11 mouse cellular contexts compared by ENCODE assay signal in genomic region chr6:89035061-89035835, GRCm38 (mm10).
A peak's percentile ranks its signal among the peaks of the same experiment; 100 is the strongest.
DNase-seq lines count a peak whose midpoint lies in the region; ATAC-seq lines count a peak whose summit lies in the region.
"Had no signal": no experiment of that assay in that cellular context is flagged by ENCODE, and none has a peak within 500 bp of the region (broad histone marks: within the 10 kb centered on the region; RNA-seq: fewer than 3 reads in every experiment).

No protein-coding gene starts in this region.

- 46% methylated on average over 13 of the region's 13 CpGs for WGBS in midbrain, embryonic 10.5 days
- 48% methylated on average over 13 of the region's 13 CpGs for WGBS in stomach, embryonic 16.5 days
- WGBS in intestine, embryonic 16.5 days = 57% methylated on average over 13 of the region's 13 CpGs

- peak; percentile 18 to 34 for DNase-seq in heart, adult 18-20 months
- no peak for DNase-seq in heart, adult 11 months
- peak; percentile 8 for DNase-seq in urinary bladder, postnatal 14 days (ENCODE audit: low spot score)
- DNase-seq in urinary bladder, adult 18-20 months (ENCODE audit: low spot score in 2 of 2) = no peak
- peak; percentile 58 for DNase-seq in midbrain, embryonic 10.5 days (ENCODE audit: low spot score)
- DNase-seq in gastrocnemius, postnatal 10 days = no peak
- DNase-seq: cerebellum, postnatal 25 days; heart, postnatal 36 days had no signal

- H3K4me1 ChIP-seq in midbrain, embryonic 10.5 days = peaks cover 56% of the 10 kb centered on the region
- H3K4me1 ChIP-seq in stomach, embryonic 16.5 days (ENCODE audit: control insufficient read depth, insufficient read depth, low read length) = peaks cover 5% of the 10 kb centered on the region; the same call in 1 of the 2 replicates
- no peaks in the 10 kb centered on the region for H3K4me1 ChIP-seq in intestine, embryonic 16.5 days (ENCODE audit: control insufficient read depth, insufficient read depth, low read length)
- H3K4me1 ChIP-seq: limb, embryonic 13.5 days had no signal

- H3K4me3 ChIP-seq in midbrain, embryonic 10.5 days = peak overlapping the region; percentile 18; the same call in 1 of the 2 replicates
- no peak overlapping the region for H3K4me3 ChIP-seq in stomach, embryonic 16.5 days (replicated peaks; ENCODE audit: low read length)
- no peak overlapping the region for H3K4me3 ChIP-seq in intestine, embryonic 16.5 days (ENCODE audit: low read length)
- H3K4me3 ChIP-seq: limb, embryonic 13.5 days had no signal

- no peak overlapping the region for H3K9ac ChIP-seq in stomach, embryonic 16.5 days (ENCODE audit: low read length)
- no peak overlapping the region for H3K9ac ChIP-seq in intestine, embryonic 16.5 days (ENCODE audit: low read depth, low read length)
- H3K9ac ChIP-seq: limb, embryonic 13.5 days had no signal

- peak overlapping the region; percentile 81 for H3K27ac ChIP-seq in midbrain, embryonic 10.5 days (replicated peaks)
- H3K27ac ChIP-seq in stomach, embryonic 16.5 days (ENCODE audit: low read length) = no peak overlapping the region
- H3K27ac ChIP-seq in intestine, embryonic 16.5 days (ENCODE audit: low read length) = no peak overlapping the region
- H3K27ac ChIP-seq: limb, embryonic 13.5 days had no signal

- H3K9me3 ChIP-seq in midbrain, embryonic 10.5 days (replicated peaks) = no peaks in the 10 kb centered on the region
- H3K9me3 ChIP-seq in stomach, embryonic 16.5 days (replicated peaks; ENCODE audit: control insufficient read depth, low read length) = no peaks in the 10 kb centered on the region
- H3K9me3 ChIP-seq in intestine, embryonic 16.5 days (ENCODE audit: control insufficient read depth, low read length) = no peaks in the 10 kb centered on the region
- H3K9me3 ChIP-seq: limb, embryonic 13.5 days had no signal

- no peak overlapping the region for H3K4me2 ChIP-seq in stomach, embryonic 16.5 days (ENCODE audit: low read depth, low read length)
- no peak overlapping the region for H3K4me2 ChIP-seq in intestine, embryonic 16.5 days (ENCODE audit: low read depth, low read length)
- H3K4me2 ChIP-seq: limb, embryonic 13.5 days had no signal

- no peaks in the 10 kb centered on the region for H3K36me3 ChIP-seq in midbrain, embryonic 10.5 days
- H3K36me3 ChIP-seq in stomach, embryonic 16.5 days (ENCODE audit: control insufficient read depth, insufficient read depth, low read length) = no peaks in the 10 kb centered on the region
- no peaks in the 10 kb centered on the region for H3K36me3 ChIP-seq in intestine, embryonic 16.5 days (ENCODE audit: control insufficient read depth, insufficient read depth, low read length)
- H3K36me3 ChIP-seq: limb, embryonic 13.5 days had no signal

- H3K27me3 ChIP-seq in midbrain, embryonic 10.5 days (ENCODE audit: low read depth, poor library complexity, severe bottlenecking) = peaks cover 48% of the 10 kb centered on the region
- no peaks in the 10 kb centered on the region for H3K27me3 ChIP-seq in stomach, embryonic 16.5 days (ENCODE audit: control insufficient read depth, insufficient read depth, low read length)
- H3K27me3 ChIP-seq in intestine, embryonic 16.5 days (replicated peaks; ENCODE audit: control insufficient read depth, insufficient read depth, low read length) = no peaks in the 10 kb centered on the region

- ATAC-seq in stomach, embryonic 16.5 days (ENCODE audit: insufficient read depth, low FRiP score) = 0 out of 2 replicates have a peak, but pooled peaks have one; percentile 22
- no peak for ATAC-seq in intestine, embryonic 16.5 days

Comparison
In these comparisons a context has a peak if more than half of its experiments do, and no peak if none do; other contexts are left out.
1. DNase-seq: peak in heart, adult 18-20 months (2 of 2), urinary bladder, postnatal 14 days (single experiment) and midbrain, embryonic 10.5 days (single experiment); none in heart, adult 11 months (single experiment), urinary bladder, adult 18-20 months (0 of 2) and gastrocnemius, postnatal 10 days (single experiment).